Mouse (Mus musculus) thymus, adult 2 months (tissue): ENCODE data around the gene Dop1b.

Experiments
- CTCF ChIP-seq: fragments of 200-500 bp; IDR thresholded peaks from 2 replicates; pipeline ENCODE4 v1.5.1; 2012; ENCODE audit warnings: mild to moderate bottlenecking, control low read depth, low read length, moderate library complexity, borderline replicate concordance; ENCODE audit not compliant: control insufficient read depth, poor library complexity, insufficient read depth; ENCODE audit errors: extremely low read depth
- POLR2A ChIP-seq: fragments of 200-500 bp; IDR thresholded peaks from 2 replicates; pipeline ENCODE4 v1.6.1; 2012; ENCODE audit warnings: mild to moderate bottlenecking, low read length, control low read depth, moderate library complexity; ENCODE audit not compliant: control insufficient read depth, poor library complexity, insufficient read depth; ENCODE audit errors: extremely low read depth

DNA sequence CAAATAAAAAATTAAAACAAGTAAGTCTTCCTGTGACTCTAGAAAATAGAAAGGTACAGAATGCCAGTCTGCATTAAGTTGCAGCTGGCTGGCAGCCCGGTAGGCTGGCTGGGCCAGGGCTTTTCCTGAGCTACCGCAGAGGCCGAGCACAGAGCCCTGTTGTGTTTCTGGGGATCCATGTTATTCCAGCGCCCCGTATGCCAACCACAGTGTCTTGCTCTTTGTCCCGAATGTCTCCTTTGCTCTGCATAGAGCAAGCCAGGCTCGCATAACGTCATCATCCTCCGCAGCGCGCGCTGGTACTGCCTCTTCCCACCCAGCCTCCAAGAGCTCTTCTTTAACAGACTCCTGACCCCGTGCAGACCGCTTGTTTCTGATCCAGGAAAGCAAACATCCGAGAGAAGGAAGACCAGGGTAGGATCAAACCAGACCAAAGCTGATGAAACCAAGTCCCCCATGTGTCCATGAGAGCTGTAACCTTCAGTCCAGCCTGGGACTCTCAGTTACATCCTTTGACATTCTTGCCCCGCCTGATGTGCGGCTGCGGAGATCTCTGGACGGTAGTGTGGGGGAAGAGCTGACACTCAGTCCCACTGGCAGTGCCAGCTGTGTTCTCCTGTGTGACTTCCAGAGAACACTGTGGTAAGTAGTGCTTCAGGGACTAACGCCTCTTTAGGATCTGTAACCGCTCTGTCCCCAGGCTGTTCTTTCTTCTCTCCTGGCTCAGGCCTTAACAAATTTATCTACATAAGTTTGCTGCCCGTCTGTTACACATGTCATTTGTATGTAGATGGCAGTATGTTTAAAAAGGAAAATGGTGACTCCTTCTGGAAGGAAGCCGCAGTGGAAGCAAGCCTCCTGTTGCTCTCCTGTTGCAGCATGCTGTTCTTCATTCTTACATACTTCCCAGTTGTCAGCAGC lies 18.4 kb downstream of the Dop1b start:
- TF ChIP-seq POLR2A (no peak), CTCF (no peak)
